Mouse (Mus musculus): ENCODE measurements around the gene Sarm1.

- TF ChIP-seq CTCF (IDR thresholded peaks at IDR 0.05; ENCODE audit: control insufficient read depth, insufficient read depth, insufficient replicate concordance, low read depth, low read length) (no peak), POLR2A (IDR thresholded peaks at IDR 0.05; ENCODE audit: control insufficient read depth, low read depth, low read length) (no peak)
Observed at GRCm38 (mm10) chr11:78430195-78430878, 67.2 kb downstream of the Sarm1 start.
